Mouse (Mus musculus) liver, postnatal 0 days (tissue): ENCODE results near the gene Pbld2.

Source experiments
- CTCF ChIP-seq: sonication (generic); IDR thresholded peaks from 2 replicates; pipeline ENCODE4 v1.5.1; 2016; ENCODE audit warnings: antibody characterized with exemption, low read depth
- EP300 ChIP-seq: IDR thresholded peaks from 2 replicates; pipeline ENCODE4 v1.6.1; 2016; ENCODE audit warnings: antibody characterized with exemption, low read depth, mild to moderate bottlenecking

DNA sequence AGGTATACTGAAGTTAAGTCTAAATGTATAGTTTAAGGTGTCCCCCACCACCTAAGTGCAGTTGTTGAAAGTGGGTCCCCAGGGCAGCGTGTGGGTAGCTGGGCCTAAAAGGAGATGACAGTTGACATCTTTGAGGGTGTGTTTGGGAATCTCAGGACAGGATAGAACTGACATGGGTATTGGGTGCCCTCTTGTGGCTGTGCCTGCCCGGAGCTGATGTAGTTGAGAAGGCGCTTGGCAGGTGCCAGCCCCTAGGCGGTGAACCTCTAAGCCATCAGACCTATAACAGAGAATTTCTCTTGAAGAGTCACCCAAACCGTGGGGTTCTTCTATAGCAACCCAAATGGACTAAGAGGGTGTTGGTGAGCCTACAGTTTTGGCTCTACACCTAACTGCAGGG lies 41.9 kb downstream of the Pbld2 start:
- TF ChIP-seq CTCF (peak; percentile 88), EP300 (no peak)
